Mouse (Mus musculus) cortical plate, adult 2 months (tissue): ENCODE data around the gene Ptprcap.

Source experiments
- CTCF ChIP-seq: fragments of 200-500 bp; IDR thresholded peaks from 2 replicates; pipeline ENCODE4 v1.5.1; 2011; ENCODE audit warnings: mild to moderate bottlenecking, control low read depth, low read length; ENCODE audit not compliant: insufficient read depth; ENCODE audit errors: extremely low read depth
- POLR2A ChIP-seq: fragments of 200-500 bp; IDR thresholded peaks from 2 replicates; pipeline ENCODE4 v1.6.1; 2011; ENCODE audit warnings: mild to moderate bottlenecking, low read length, control low read depth; ENCODE audit not compliant: insufficient read depth; ENCODE audit errors: extremely low read depth

DNA sequence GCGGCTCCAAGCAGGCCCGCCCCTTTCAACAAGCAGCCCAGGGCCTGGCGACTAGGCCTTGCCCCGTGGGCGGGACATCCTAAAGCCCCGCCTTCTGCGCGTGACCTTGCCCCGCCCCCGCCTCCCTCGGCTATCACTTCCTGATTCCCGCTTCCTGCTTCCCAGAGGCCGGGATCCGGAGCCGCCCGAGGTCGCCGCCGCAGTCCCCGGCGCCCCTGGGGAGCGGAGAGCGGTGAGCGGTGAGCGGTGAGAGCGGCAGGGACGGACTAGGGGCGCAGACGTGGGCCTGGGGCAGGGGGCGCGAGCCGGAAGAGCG is 5.0 kb upstream of the Ptprcap start, which contains the start of gene Coro1b:
- TF ChIP-seq POLR2A: peak; percentile 64; the same call in 1 of the 2 replicates
- no peak for TF ChIP-seq CTCF
